Mouse (Mus musculus) heart, embryonic 14.5 days (tissue): ENCODE measurements at regions not wholly inside any gene's neighbourhood (a gene's known extent, or its start where the extent isn't known, plus 50 kb on each side); places are given as distances from the start of the nearest gene placed in this dataset.

Experiments used
- ATAC-seq: fragments of 200-750 bp; cut with Nextera tagmentation; 2 replicates; pipeline ENCODE4 v1.8.0; 2017; ENCODE audit warnings: low read depth, moderate TSS enrichment; ENCODE audit not compliant: insufficient number of reproducible peaks, insufficient read depth, low FRiP score
- H3K27ac ChIP-seq, 2 experiments: fragments of 200-500 bp in 1 of 2; fragments of 300-500 bp in 1 of 2; sonication (generic) in 1 of 2; replicated peaks in 1 of 2; 2 replicates each; pipeline ENCODE4 v1.5.1; 2012 to 2014; ENCODE audit warnings: low read depth in 2 of 2, low read length in 2 of 2, control low read depth in 1 of 2, mild to moderate bottlenecking in 1 of 2, mixed read lengths in 1 of 2; ENCODE audit not compliant: control insufficient read depth in 1 of 2, insufficient read depth in 1 of 2
- H3K27me3 ChIP-seq: fragments of 300-500 bp; sonication (generic); 2 replicates; pipeline ENCODE4 v1.6.1; 2014; ENCODE audit warnings: mild to moderate bottlenecking, low read length, control low read depth; ENCODE audit not compliant: control insufficient read depth, insufficient read depth
- H3K36me3 ChIP-seq: fragments of 300-500 bp; sonication (generic); 2 replicates; pipeline ENCODE4 v1.6.1; 2014; ENCODE audit warnings: mild to moderate bottlenecking, control low read depth, low read length, mixed read lengths; ENCODE audit not compliant: control insufficient read depth, insufficient read depth
- H3K4me1 ChIP-seq, 2 experiments: fragments of 200-500 bp in 1 of 2; fragments of 300-500 bp in 1 of 2; sonication (generic) in 1 of 2; 2 replicates each; pipeline ENCODE4 v1.6.1; 2012 to 2014; ENCODE audit warnings: low read length in 2 of 2, control low read depth in 1 of 2, mixed read lengths in 1 of 2; ENCODE audit not compliant: control insufficient read depth in 2 of 2, insufficient read depth in 2 of 2
- H3K4me2 ChIP-seq: fragments of 300-500 bp; sonication (generic); 2 replicates; pipeline ENCODE4 v1.6.1; 2014; ENCODE audit warnings: mild to moderate bottlenecking, low read length
- H3K4me3 ChIP-seq, 2 experiments: fragments of 200-500 bp in 1 of 2; fragments of 300-500 bp in 1 of 2; sonication (generic) in 1 of 2; 2 replicates each; pipeline ENCODE4 v1.5.1; 2012 to 2014; ENCODE audit warnings: low read length in 2 of 2, mild to moderate bottlenecking in 2 of 2, control low read depth in 1 of 2, low read depth in 1 of 2, moderate library complexity in 1 of 2; ENCODE audit not compliant: control insufficient read depth in 1 of 2, insufficient read depth in 1 of 2
- H3K9ac ChIP-seq: fragments of 300-500 bp; sonication (generic); 2 replicates; pipeline ENCODE4 v1.6.1; 2014; ENCODE audit warnings: mild to moderate bottlenecking, low read length
- H3K9me3 ChIP-seq: fragments of 300-500 bp; sonication (generic); 2 replicates; pipeline ENCODE4 v1.6.1; 2016; ENCODE audit warnings: low read length, control low read depth; ENCODE audit not compliant: control insufficient read depth
- WGBS: fragments of 180-500 bp; shearing (Covaris S2); extraction: QIAGEN DNeasy Blood & Tissue Kit; methylation state at CpG from one replicate; pipeline ENCODE4 v1.1.7; 2014; 5-methylcytosine and 5-hydroxymethylcytosine counted together

DNA sequence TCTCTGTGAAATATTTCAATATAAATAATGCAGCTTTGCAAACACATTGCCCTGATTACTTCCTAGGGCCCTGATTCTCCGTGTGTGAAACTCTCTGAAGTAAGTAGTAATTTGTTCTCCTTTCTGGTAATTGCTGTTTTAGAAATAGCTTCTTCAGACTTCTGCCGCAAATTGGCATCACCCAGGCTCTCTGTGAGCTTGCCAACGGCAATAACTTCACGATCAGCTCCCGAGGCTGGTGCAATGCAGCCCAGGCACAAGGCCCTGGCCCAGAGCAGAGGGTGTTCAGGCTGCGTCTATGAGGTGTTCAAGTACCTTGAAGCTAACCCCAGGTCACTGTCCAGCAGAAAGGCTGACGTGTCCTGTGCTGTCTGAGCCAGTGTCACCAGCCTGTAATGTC is 310.8 kb upstream of the Kcnab2 start:
- WGBS = 74% methylated on average over 7 of the region's 7 CpGs

DNA sequence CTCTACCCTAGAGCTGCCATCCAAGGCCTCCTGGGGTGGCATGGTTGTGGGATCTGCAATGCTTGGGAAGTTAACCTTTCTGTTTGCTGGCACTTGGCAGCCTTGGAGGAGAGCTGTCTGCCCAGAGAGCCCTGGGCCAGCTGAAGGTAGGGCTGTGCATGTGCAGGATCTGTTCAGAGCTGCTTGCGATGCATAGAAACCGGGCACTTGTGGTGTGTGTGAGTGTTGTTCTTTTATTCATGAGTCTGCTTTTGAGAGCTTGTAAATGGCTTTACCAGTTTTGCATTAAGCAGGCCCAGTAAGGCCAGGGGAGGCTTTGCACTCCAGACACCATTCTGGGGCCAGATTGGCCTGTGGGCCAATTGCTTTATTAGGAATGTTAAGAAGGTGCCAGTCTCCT is 307.3 kb upstream of the Kcnab2 start:
- H3K4me3 ChIP-seq = no peak overlapping the region
- no peaks in the 10 kb centered on the region for H3K9me3 ChIP-seq
- no peak for ATAC-seq
- H3K4me1 ChIP-seq = no peaks in the 10 kb centered on the region
- WGBS = 67% methylated on average over 2 of the region's 2 CpGs
- no peaks in the 10 kb centered on the region for H3K36me3 ChIP-seq
- H3K27ac ChIP-seq = no peak overlapping the region
- no peaks in the 10 kb centered on the region for H3K27me3 ChIP-seq
- no peak overlapping the region for H3K4me2 ChIP-seq
- no peak overlapping the region for H3K9ac ChIP-seq

More for the DNA sequence above, 310.8 kb upstream of the Kcnab2 start:
- Histone ChIP-seq H3K4me3 (no peak overlapping the region), H3K27me3 (no peaks in the 10 kb centered on the region), H3K4me1 (no peaks in the 10 kb centered on the region), H3K9me3 (peaks cover 13% of the 10 kb centered on the region; the same call in 1 of the 2 replicates), H3K36me3 (no peaks in the 10 kb centered on the region), H3K9ac (no peak overlapping the region), H3K4me2 (no peak overlapping the region), H3K27ac (no peak overlapping the region)
- no peak for ATAC-seq

DNA sequence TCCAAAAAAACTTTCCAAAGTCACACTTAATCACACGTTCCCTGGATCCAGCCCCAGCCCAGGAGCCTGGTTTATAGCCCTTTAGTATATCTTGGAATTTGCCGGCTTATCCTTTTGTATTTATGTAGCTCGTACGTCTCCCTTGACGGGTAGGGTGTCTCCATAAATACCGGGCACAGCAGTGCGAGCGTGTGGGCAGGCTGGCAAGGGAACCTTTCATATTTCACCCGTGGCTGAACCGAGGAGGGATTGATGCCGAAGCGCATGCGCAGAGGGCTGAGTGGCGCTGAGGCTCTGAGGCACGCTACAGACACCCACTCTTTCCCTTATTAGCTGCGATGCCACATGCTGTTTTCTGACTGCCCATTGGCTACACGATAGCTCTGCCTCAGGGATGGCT is 301.9 kb upstream of the Kcnab2 start:
- no peak overlapping the region for H3K9ac ChIP-seq

DNA sequence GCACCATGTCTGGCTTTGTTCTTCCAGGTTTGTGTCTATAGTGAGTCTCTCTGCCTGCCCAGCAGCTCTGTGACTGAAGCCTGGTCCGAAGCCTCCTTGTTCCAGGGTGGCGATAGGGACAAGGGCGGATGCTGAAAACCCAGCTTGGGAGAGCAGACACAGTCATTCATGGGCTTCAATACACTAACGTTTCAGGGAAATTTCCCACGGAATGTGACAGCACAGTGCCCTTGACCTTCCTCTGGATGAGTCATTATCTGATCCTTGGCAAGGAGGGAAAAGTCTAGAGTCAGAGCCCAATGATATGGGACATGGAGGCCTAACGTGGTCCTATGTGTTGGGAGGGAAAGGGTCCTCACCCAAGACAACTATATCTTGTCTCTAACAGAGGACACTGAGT is 298.1 kb upstream of the Kcnab2 start:
- no peak overlapping the region for H3K27ac ChIP-seq
- H3K9me3 ChIP-seq = 0 out of 2 replicates have a peak, but pooled peaks cover 2% of the 10 kb centered on the region
- ATAC-seq = no peak
- 69% methylated on average over 6 of the region's 6 CpGs for WGBS
- H3K36me3 ChIP-seq = no peaks in the 10 kb centered on the region
- no peak overlapping the region for H3K4me2 ChIP-seq
- no peaks in the 10 kb centered on the region for H3K4me1 ChIP-seq
- no peak overlapping the region for H3K9ac ChIP-seq
- H3K4me3 ChIP-seq = no peak overlapping the region
- no peaks in the 10 kb centered on the region for H3K27me3 ChIP-seq

More for the DNA sequence above, 301.9 kb upstream of the Kcnab2 start:
- no peak overlapping the region for H3K27ac ChIP-seq
- H3K36me3 ChIP-seq = no peaks in the 10 kb centered on the region
- ATAC-seq = no peak
- H3K4me3 ChIP-seq = no peak overlapping the region
- H3K27me3 ChIP-seq = no peaks in the 10 kb centered on the region
- 77% methylated on average over 17 of the region's 17 CpGs for WGBS
- no peaks in the 10 kb centered on the region for H3K9me3 ChIP-seq
- no peaks in the 10 kb centered on the region for H3K4me1 ChIP-seq
- no peak overlapping the region for H3K4me2 ChIP-seq

DNA sequence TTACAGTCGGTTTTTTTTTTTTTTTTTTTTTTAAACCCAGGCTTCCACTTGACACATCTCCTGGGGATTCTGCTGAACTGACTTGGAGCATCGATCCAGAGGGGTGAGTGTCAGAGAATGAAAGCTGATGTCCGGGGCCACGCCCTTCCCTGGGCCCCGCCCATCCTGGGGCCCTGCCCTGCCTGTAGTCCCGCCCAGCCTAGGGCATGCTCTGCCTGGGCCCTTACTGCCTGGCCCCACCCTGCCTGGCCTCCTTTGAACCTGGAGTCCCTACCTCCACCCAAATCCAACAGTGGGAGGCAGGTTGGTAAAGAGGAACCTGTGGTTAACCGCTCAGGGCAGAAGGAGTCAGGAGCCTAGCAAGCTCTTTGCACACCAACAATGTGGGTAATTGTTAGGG is 293.7 kb upstream of the Kcnab2 start:
- H3K4me1 ChIP-seq = no peaks in the 10 kb centered on the region
- H3K36me3 ChIP-seq = no peaks in the 10 kb centered on the region
- peaks cover 6% of the 10 kb centered on the region for H3K9me3 ChIP-seq
- H3K27me3 ChIP-seq = no peaks in the 10 kb centered on the region
- 70% methylated on average over 7 of the region's 7 CpGs for WGBS
- H3K4me3 ChIP-seq = no peak overlapping the region
- no peak overlapping the region for H3K9ac ChIP-seq
- H3K27ac ChIP-seq = no peak overlapping the region
- ATAC-seq = no peak
- H3K4me2 ChIP-seq = no peak overlapping the region

DNA sequence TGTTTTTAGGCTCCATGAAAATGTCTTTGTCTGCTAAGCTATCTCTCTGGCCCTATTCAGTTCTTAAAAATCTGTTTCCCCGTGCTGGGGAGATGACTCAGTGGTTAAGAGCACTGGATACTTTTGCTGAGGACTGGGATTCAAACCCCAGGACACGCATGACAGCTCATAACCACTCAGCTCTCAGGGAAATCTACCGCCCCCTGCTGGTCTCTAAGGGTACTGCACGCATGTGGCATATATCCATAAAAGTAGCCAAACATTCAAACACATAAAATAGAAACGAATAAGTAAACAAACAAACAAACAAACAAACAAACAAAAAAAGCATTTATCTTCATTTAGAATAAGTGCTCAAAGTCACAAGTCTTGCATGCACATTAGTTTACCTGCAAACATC is 289.7 kb upstream of the Kcnab2 start:
- no peak for ATAC-seq
- Histone ChIP-seq H3K9ac (no peak overlapping the region), H3K4me3 (no peak overlapping the region), H3K4me1 (no peaks in the 10 kb centered on the region), H3K9me3 (peaks cover 13% of the 10 kb centered on the region), H3K36me3 (no peaks in the 10 kb centered on the region), H3K4me2 (no peak overlapping the region), H3K27ac (no peak overlapping the region), H3K27me3 (no peaks in the 10 kb centered on the region)
- 73% methylated on average over 5 of the region's 5 CpGs for WGBS

DNA sequence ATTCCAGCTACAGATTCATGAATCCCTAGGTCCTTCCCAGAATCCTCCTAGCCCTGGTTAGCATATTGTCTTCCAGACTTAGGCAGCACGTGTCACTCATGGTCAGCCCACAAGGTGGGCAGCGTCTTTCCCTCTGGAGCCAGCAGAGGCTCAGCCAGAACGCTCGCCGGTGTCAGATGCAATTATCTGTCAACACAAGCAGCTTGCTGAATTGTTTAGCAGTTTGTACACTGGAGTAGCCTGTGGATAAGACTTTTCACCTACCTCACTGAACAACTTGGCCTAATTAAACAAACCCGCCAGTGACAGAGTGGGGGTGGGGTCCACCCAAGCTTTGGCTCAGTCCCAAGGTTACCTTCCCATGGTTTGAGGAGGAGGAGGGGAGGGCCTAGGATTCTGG is 285.4 kb upstream of the Kcnab2 start:
- ATAC-seq = no peak
- 44% methylated on average over 6 of the region's 6 CpGs for WGBS

DNA sequence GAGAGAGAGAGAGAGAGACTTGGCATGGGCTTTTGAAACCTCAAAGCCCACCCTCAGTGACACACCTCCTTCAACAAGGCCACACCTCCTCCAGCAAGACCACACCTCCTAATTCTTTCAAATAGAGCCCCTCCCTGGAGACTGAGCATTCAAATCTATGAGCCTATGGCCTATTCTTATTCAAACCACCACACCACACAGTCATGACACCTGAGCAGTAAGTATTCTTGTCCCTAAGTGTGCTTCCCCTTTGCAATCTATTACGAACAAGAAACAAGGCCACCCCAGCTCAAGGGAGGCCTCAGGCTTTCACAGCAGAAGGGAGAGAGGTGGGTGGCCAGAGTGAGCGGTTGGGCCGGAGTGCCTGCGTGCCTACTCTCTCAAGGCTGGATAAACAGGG is 284.9 kb upstream of the Kcnab2 start:
- Histone ChIP-seq H3K4me3 (no peak overlapping the region), H3K36me3 (no peaks in the 10 kb centered on the region), H3K4me2 (no peak overlapping the region), H3K27ac (no peak overlapping the region), H3K4me1 (no peaks in the 10 kb centered on the region), H3K27me3 (no peaks in the 10 kb centered on the region), H3K9me3 (peaks cover 10% of the 10 kb centered on the region), H3K9ac (no peak overlapping the region)
- WGBS = 83% methylated on average over 4 of the region's 4 CpGs
- ATAC-seq = no peak

More for the DNA sequence above, 285.4 kb upstream of the Kcnab2 start:
- no peak overlapping the region for H3K9ac ChIP-seq
- peaks cover 10% of the 10 kb centered on the region for H3K9me3 ChIP-seq
- no peak overlapping the region for H3K4me2 ChIP-seq
- no peaks in the 10 kb centered on the region for H3K4me1 ChIP-seq
- H3K4me3 ChIP-seq = no peak overlapping the region
- no peaks in the 10 kb centered on the region for H3K36me3 ChIP-seq
- H3K27me3 ChIP-seq = no peaks in the 10 kb centered on the region
- H3K27ac ChIP-seq = no peak overlapping the region
